In the genomic region with DNA sequence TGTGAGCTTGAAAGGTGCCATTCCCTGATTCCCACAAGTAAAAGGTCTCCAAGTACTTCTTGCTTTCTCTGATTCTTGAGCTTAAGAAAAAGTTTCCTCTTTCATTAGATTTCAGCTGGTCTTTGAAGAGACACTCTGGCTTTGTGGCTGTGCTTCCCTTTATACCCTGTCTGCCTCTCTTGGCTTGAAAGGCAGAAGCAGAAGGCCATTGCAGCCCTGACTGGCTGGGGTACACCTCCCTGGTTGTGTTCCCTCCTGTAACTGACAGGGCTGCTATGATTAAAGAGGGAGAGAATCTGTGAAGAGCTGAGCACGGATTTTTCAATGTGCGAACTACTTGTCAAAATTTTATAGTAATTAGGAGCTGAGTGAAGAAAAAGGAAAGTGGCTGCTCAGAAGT, we compare ENCODE assay signal across 21 mouse cellular contexts.
"Had no signal": no experiment of that assay in that cellular context is flagged by ENCODE, and none has a peak within 500 bp of the region (broad histone marks: within the 10 kb centered on the region; RNA-seq: fewer than 3 reads in every experiment).

No protein-coding gene starts in this region.

- H3K36me3 ChIP-seq: limb, embryonic 12.5 days; limb, embryonic 15.5 days; midbrain, embryonic 15.5 days; neural tube, embryonic 13.5 days; stomach, embryonic 15.5 days had no signal

- H3K9me3 ChIP-seq: limb, embryonic 12.5 days; limb, embryonic 15.5 days; midbrain, embryonic 15.5 days; neural tube, embryonic 13.5 days; stomach, embryonic 15.5 days had no signal

- H3K9ac ChIP-seq: limb, embryonic 12.5 days; limb, embryonic 15.5 days; liver, embryonic 14.5 days; liver, postnatal 0 days; lung, embryonic 14.5 days; midbrain, embryonic 15.5 days; neural tube, embryonic 13.5 days; stomach, embryonic 15.5 days had no signal

- H3K27me3 ChIP-seq: limb, embryonic 12.5 days; limb, embryonic 15.5 days; midbrain, embryonic 15.5 days; neural tube, embryonic 13.5 days; stomach, embryonic 15.5 days had no signal

- H3K4me3 ChIP-seq: limb, embryonic 12.5 days; limb, embryonic 15.5 days; midbrain, embryonic 15.5 days; myocyte; neural tube, embryonic 13.5 days; stomach, embryonic 15.5 days had no signal

- ATAC-seq: liver, postnatal 0 days; lung, postnatal 0 days; midbrain, embryonic 15.5 days had no signal

- H3K27ac ChIP-seq: limb, embryonic 12.5 days; limb, embryonic 15.5 days; liver, embryonic 14.5 days; macrophage; midbrain, embryonic 15.5 days; neural tube, embryonic 13.5 days; stomach, embryonic 15.5 days had no signal

- DNase-seq: kidney, adult 9 months; kidney, postnatal 14 days; kidney, postnatal 4 days; left cerebral cortex, postnatal 4 days; liver, postnatal 0 days; lung, embryonic 14.5 days; retina, postnatal 1 day; right cerebral cortex, postnatal 25 days; spleen, adult 18-20 months; thymus, adult 18-20 months; thymus, postnatal 36 days had no signal

- H3K4me2 ChIP-seq: limb, embryonic 12.5 days; limb, embryonic 15.5 days; liver, embryonic 11.5 days; lung, embryonic 14.5 days; midbrain, embryonic 15.5 days; neural tube, embryonic 13.5 days; stomach, embryonic 15.5 days had no signal
